Mouse (Mus musculus): ENCODE measurements around the gene Olfr1375. TPM values are rescaled to one million over a fixed set of nuclear protein-coding genes. Genes with fewer than 3 reads are reported as not detected.

The Olfr1375 gene
- polyA plus RNA-seq, 1 experiment from 2014 or later, result not detected

DNA sequence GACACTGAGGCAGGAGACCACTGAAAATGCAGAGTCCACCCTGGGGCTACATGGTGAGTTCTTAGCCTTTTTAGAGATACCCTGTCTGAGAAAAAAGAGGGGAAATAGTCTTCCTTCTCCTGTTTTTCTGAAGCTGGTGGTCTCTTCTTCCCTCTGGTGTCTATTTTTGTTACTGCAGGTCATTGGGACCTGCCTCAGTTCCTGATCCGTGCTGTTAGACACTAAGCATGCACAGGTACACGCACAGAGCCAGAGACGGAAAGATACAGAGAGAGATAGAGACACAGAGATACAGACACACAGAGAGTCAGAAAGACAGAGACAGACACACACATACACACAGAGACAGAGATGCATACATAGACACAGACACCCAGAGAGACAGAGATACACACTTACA is 5.3 kb downstream of the Olfr1375 start:
- 50% methylated on average over 3 of the region's 3 CpGs for WGBS
- Histone ChIP-seq H3K27me3 (no peaks in the 10 kb centered on the region), H3K9me3 (no peaks in the 10 kb centered on the region), H3K4me3 (no peak overlapping the region), H3K9ac (no peak overlapping the region), H3K4me1 (replicated peaks) (no peaks in the 10 kb centered on the region), H3K36me3 (no peaks in the 10 kb centered on the region), H3K4me2 (no peak overlapping the region), H3K27ac (replicated peaks) (no peak overlapping the region)
- no peak for ATAC-seq (ENCODE audit: low read depth)

DNA sequence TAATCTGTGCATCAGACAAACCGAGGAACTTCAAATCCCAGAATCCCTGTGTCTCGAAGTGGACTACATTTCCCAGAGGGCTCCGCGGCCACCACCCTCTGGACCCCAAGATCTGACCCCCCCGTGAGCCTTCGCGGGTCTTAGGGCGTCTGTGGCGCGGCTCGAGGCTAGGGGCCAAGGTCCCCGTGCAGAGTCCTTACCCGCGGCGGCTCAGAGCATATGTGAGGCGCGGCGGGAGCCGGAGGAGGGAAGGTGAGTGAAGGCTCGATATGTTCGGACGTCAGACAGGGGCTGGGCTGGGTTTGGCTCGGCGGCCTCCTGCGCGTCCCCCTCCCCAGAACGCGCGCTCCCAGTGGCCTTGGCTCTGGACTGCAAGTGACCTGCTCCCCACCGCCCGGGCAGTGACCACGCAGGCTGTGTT is 11.3 kb downstream of the Olfr1375 start, which contains the start of gene Zfp354a:
Zfp354a (plus strand) TSS at position 107 of the 421 bp plus-strand sequence.
- Histone ChIP-seq H3K4me1 (replicated peaks) (peaks cover 18% of the 10 kb centered on the region), H3K9ac (peak within 1 kb of the TSS; percentile 87), H3K9me3 (no peaks in the 10 kb centered on the region), H3K4me3 (peak within 1 kb of the TSS; percentile 61), H3K27me3 (no peaks in the 10 kb centered on the region), H3K27ac (replicated peaks) (peak within 1 kb of the TSS; percentile 30; the same call in 1 of the 2 replicates), H3K4me2 (peak within 1 kb of the TSS; percentile 92), H3K36me3 (peaks cover 28% of the 10 kb centered on the region)
- ATAC-seq (ENCODE audit: low read depth), result peak; percentile 94
- under 1% methylated on average over 32 of the region's 32 CpGs for WGBS

DNA sequence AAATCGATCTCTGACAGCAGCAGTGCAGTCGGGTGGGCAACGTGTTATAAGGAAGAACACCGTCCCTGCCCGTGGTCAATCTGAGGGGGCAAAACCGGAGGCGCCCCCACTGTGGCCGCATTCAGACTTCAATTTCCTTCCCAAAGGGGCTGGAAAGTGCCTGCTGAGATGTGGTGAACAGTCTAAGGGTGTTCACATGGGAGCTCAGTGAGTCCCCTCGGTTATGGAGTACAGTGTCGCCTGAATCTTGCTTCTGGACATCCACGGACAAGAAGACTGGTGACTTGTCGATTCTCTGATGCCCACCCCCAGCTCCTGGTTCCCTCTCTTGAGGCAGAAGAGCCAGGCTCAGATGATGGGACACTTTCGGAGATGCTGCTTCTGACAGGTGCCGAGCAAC is 11.7 kb downstream of the Olfr1375 start:
- Histone ChIP-seq H3K27ac (replicated peaks) (peak overlapping the region; percentile 30; the same call in 1 of the 2 replicates), H3K36me3 (peaks cover 33% of the 10 kb centered on the region), H3K4me1 (replicated peaks) (peaks cover 18% of the 10 kb centered on the region), H3K9me3 (no peaks in the 10 kb centered on the region), H3K27me3 (no peaks in the 10 kb centered on the region), H3K4me2 (peak overlapping the region; percentile 92), H3K4me3 (peak overlapping the region; percentile 61), H3K9ac (peak overlapping the region; percentile 87)
- WGBS, result 13% methylated on average over 14 of the region's 14 CpGs
- ATAC-seq (ENCODE audit: low read depth), result peak; percentile 63

DNA sequence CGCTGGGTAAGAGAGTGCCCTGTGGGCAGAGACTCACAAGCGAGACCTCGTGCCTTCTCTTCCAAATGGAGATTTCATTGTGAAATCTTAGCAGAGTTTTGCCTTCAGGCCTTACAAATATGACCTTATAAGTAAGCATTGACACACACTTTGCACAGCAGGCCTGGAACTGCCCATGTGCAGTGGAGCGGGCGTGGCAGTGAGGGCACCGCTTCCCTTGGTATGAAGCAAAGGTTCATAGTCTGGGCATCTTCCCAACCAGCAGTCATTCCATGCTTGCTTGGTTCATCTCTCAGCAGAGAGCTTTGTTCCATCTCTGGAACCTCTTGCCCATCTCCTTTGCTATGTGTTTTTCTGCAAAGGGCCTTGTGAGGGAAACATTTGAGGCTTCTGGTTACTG is 13.1 kb downstream of the Olfr1375 start:
- no peak overlapping the region for H3K4me2 ChIP-seq
- no peak overlapping the region for H3K4me3 ChIP-seq
- no peak for ATAC-seq (ENCODE audit: low read depth)
- H3K27me3 ChIP-seq, result no peaks in the 10 kb centered on the region
- peaks cover 18% of the 10 kb centered on the region for H3K4me1 ChIP-seq (replicated peaks)
- WGBS, result 92% methylated on average over 6 of the region's 6 CpGs
- no peak overlapping the region for H3K9ac ChIP-seq
- peaks cover 46% of the 10 kb centered on the region for H3K36me3 ChIP-seq
- no peaks in the 10 kb centered on the region for H3K9me3 ChIP-seq
- no peak overlapping the region for H3K27ac ChIP-seq (replicated peaks)

GRCm38 (mm10) chr11:51063276-51063675 is 15.4 kb downstream of the Olfr1375 start:
- Histone ChIP-seq H3K36me3 (peaks cover 68% of the 10 kb centered on the region), H3K9me3 (no peaks in the 10 kb centered on the region), H3K4me3 (no peak overlapping the region), H3K27ac (replicated peaks) (no peak overlapping the region), H3K9ac (no peak overlapping the region), H3K4me1 (replicated peaks) (peaks cover 18% of the 10 kb centered on the region), H3K4me2 (no peak overlapping the region), H3K27me3 (no peaks in the 10 kb centered on the region)
- ATAC-seq (ENCODE audit: low read depth), result no peak
- WGBS, result 93% methylated on average over 7 of the region's 7 CpGs

DNA sequence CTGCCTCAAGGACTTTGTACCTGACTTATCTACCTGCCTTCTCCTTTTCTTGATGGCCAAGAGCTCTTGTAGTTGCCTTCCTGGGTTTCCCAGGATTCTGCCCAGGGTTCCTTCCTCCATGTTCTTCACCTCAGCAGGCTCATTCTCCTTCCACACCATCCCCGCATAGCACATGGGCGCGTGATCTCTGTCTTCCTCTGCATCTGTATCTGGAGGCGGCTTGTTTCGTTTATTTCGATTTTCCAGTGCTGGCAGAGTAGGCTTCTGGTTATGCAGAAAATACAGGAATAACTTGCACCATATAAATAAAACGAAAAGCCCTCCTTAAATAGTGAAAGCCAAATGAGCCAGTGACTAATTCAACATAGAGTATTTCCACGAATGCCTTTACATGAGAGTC is 15.9 kb downstream of the Olfr1375 start:
- peaks cover 74% of the 10 kb centered on the region for H3K36me3 ChIP-seq
- WGBS, result 97% methylated on average over 8 of the region's 8 CpGs

GRCm38 (mm10) chr11:51084527-51084926 is 36.6 kb downstream of the Olfr1375 start:
- Histone ChIP-seq H3K4me3 (no peak overlapping the region), H3K27ac (replicated peaks) (no peak overlapping the region), H3K27me3 (no peaks in the 10 kb centered on the region), H3K36me3 (no peaks in the 10 kb centered on the region), H3K4me1 (replicated peaks) (no peaks in the 10 kb centered on the region), H3K4me2 (no peak overlapping the region), H3K9me3 (no peaks in the 10 kb centered on the region), H3K9ac (no peak overlapping the region)
- no peak for ATAC-seq (ENCODE audit: low read depth)
- 53% methylated on average over 7 of the region's 7 CpGs for WGBS

More for the DNA sequence above, 15.9 kb downstream of the Olfr1375 start:
- no peak overlapping the region for H3K27ac ChIP-seq (replicated peaks)
- no peak overlapping the region for H3K4me3 ChIP-seq
- no peak overlapping the region for H3K9ac ChIP-seq
- no peaks in the 10 kb centered on the region for H3K9me3 ChIP-seq
- no peak for ATAC-seq (ENCODE audit: low read depth)
- H3K27me3 ChIP-seq, result no peaks in the 10 kb centered on the region
- peaks cover 18% of the 10 kb centered on the region for H3K4me1 ChIP-seq (replicated peaks)
- H3K4me2 ChIP-seq, result no peak overlapping the region

DNA sequence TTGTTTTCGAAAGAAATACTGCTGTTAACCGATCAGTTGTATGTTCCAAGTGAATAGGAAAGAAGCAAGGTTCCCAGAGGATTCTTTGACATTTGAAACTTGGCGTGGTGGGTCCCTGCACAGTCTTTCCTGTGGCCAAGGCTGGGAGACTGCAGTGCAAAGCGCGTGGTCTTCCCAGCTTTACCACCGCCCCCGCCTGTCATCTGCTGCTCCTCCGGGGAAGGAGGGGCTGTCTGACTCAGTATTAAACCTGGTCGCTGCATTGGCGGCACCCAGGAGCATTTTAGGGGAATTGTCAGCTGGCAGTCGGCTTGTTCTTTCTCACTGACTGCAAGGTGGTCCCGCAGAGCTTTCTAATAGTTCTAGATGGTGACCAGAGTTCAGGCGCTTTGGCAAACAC is 37.4 kb downstream of the Olfr1375 start:
- Histone ChIP-seq H3K4me1 (replicated peaks) (no peaks in the 10 kb centered on the region), H3K9ac (no peak overlapping the region), H3K4me2 (no peak overlapping the region), H3K4me3 (no peak overlapping the region), H3K36me3 (no peaks in the 10 kb centered on the region), H3K9me3 (no peaks in the 10 kb centered on the region), H3K27ac (replicated peaks) (no peak overlapping the region), H3K27me3 (no peaks in the 10 kb centered on the region)
- no peak for ATAC-seq (ENCODE audit: low read depth)
- WGBS, result 68% methylated on average over 13 of the region's 13 CpGs

Other genes starting within 250 kb of the Olfr1375 start
- 53.0 and 55.6 TPM in 2 replicates for gene Zfp354c, start 220.4 kb upstream of the Olfr1375 start, polyA plus RNA-seq (2015; fragmentation: Nextera tagmentation; extraction: Ambion mirVana)
- gene Zfp879, start 206.6 kb upstream of the Olfr1375 start, polyA plus RNA-seq (2015; fragmentation: Nextera tagmentation; extraction: Ambion mirVana), result 0.99 and 1.5 TPM in 2 replicates
- not detected in 2 replicates for gene Grm6, start 197.4 kb upstream of the Olfr1375 start, polyA plus RNA-seq (2015; fragmentation: Nextera tagmentation; extraction: Ambion mirVana)
- gene Zfp454, start 160.5 kb upstream of the Olfr1375 start, polyA plus RNA-seq (2015; fragmentation: Nextera tagmentation; extraction: Ambion mirVana), result 11.7 and 14.1 TPM in 2 replicates
- 38.6 and 43.2 TPM in 2 replicates for gene Zfp2, start 131.9 kb upstream of the Olfr1375 start, polyA plus RNA-seq (2015; fragmentation: Nextera tagmentation; extraction: Ambion mirVana)
- gene Zfp354b, start 116.5 kb upstream of the Olfr1375 start, polyA plus RNA-seq (2015; fragmentation: Nextera tagmentation; extraction: Ambion mirVana), result 3.2 and 4.1 TPM in 2 replicates
- gene 4933414I15Rik, start 104.3 kb upstream of the Olfr1375 start, polyA plus RNA-seq (2015; fragmentation: Nextera tagmentation; extraction: Ambion mirVana), result not detected in 2 replicates
- not detected in 2 replicates for gene Prop1, start 94.3 kb upstream of the Olfr1375 start, polyA plus RNA-seq (2015; fragmentation: Nextera tagmentation; extraction: Ambion mirVana)
- gene Olfr1378, start 81.6 kb upstream of the Olfr1375 start, polyA plus RNA-seq (2015; fragmentation: Nextera tagmentation; extraction: Ambion mirVana), result not detected in 2 replicates
- not detected in 2 replicates for gene Olfr1377, start 66.1 kb upstream of the Olfr1375 start, polyA plus RNA-seq (2015; fragmentation: Nextera tagmentation; extraction: Ambion mirVana)
- not detected in 2 replicates for gene Olfr51, start 44.5 kb upstream of the Olfr1375 start, polyA plus RNA-seq (2015; fragmentation: Nextera tagmentation; extraction: Ambion mirVana)
- gene Olfr54, start 33.9 kb upstream of the Olfr1375 start, polyA plus RNA-seq (2015; fragmentation: Nextera tagmentation; extraction: Ambion mirVana), result not detected in 2 replicates
- gene Zfp354a, start 11.1 kb downstream of the Olfr1375 start, polyA plus RNA-seq (2015; fragmentation: Nextera tagmentation; extraction: Ambion mirVana), result 10.8 and 11.2 TPM in 2 replicates
- not detected in 2 replicates for gene Gm12569, start 172.4 kb downstream of the Olfr1375 start, polyA plus RNA-seq (2015; fragmentation: Nextera tagmentation; extraction: Ambion mirVana)
- 133 and 154 TPM in 2 replicates for gene Clk4, start 213.6 kb downstream of the Olfr1375 start, polyA plus RNA-seq (2015; fragmentation: Nextera tagmentation; extraction: Ambion mirVana)
- 0.34 TPM in 1 of 2 replicates, not detected in the other for gene BC049762, start 214.9 kb downstream of the Olfr1375 start, polyA plus RNA-seq (2015; fragmentation: Nextera tagmentation; extraction: Ambion mirVana)
- 7.9 and 8.0 TPM in 2 replicates for gene Col23a1, start 241.8 kb downstream of the Olfr1375 start, polyA plus RNA-seq (2015; fragmentation: Nextera tagmentation; extraction: Ambion mirVana)

All from neural tube, embryonic 13.5 days (tissue).